Mouse (Mus musculus) spleen, adult 2 months (tissue): ENCODE measurements around the gene Meox2.

Experiments
- CTCF ChIP-seq: fragments of 200-500 bp; IDR thresholded peaks from 2 replicates; pipeline ENCODE4 v1.5.1; 2011; ENCODE audit warnings: mild to moderate bottlenecking, inconsistent platforms; ENCODE audit not compliant: insufficient read depth, insufficient read length, insufficient replicate concordance; ENCODE audit errors: extremely low read depth
- POLR2A ChIP-seq: fragments of 200-500 bp; IDR thresholded peaks from 2 replicates; pipeline ENCODE4 v1.6.1; 2011; ENCODE audit warnings: low read depth, low read length, inconsistent platforms

- TF ChIP-seq CTCF: no peak
- no peak for TF ChIP-seq POLR2A
Measured at GRCm38 (mm10) chr12:37188940-37189488, 80.7 kb downstream of the Meox2 start.
